Mouse (Mus musculus) forebrain, postnatal 0 days (tissue): ENCODE results near the gene Nr1i2. TPM values are rescaled to one million over a fixed set of nuclear protein-coding genes. Genes with fewer than 3 reads are reported as not detected.

Experiments used
- ATAC-seq: fragments of 200-750 bp; cut with Nextera tagmentation; 2 replicates; pipeline ENCODE4 v1.8.0; 2017; ENCODE audit warnings: mild to moderate bottlenecking, moderate library complexity
- DNase-seq: peaks from one replicate; pipeline ENCODE4 v3.0.0-alpha.2; 2015
- H3K27ac ChIP-seq: fragments of 300-500 bp; sonication (generic); 2 replicates; pipeline ENCODE4 v1.5.1; 2014; ENCODE audit warnings: low read depth, mild to moderate bottlenecking, antibody characterized with exemption, low read length, moderate library complexity, mixed read lengths
- H3K27me3 ChIP-seq: fragments of 300-500 bp; sonication (generic); 2 replicates; pipeline ENCODE4 v1.6.1; 2014; ENCODE audit warnings: mild to moderate bottlenecking, low read length, mixed read lengths; ENCODE audit not compliant: insufficient read depth
- H3K36me3 ChIP-seq: fragments of 300-500 bp; sonication (generic); 2 replicates; pipeline ENCODE4 v1.6.1; 2014; ENCODE audit warnings: mild to moderate bottlenecking, moderate library complexity; ENCODE audit not compliant: insufficient read depth
- H3K4me1 ChIP-seq: fragments of 300-500 bp; sonication (generic); 2 replicates; pipeline ENCODE4 v1.6.1; 2014; ENCODE audit warnings: antibody characterized with exemption; ENCODE audit not compliant: insufficient read depth
- H3K4me2 ChIP-seq: fragments of 300-500 bp; sonication (generic); 2 replicates; pipeline ENCODE4 v1.6.1; 2014; ENCODE audit warnings: low read depth, mild to moderate bottlenecking, moderate library complexity
- H3K4me3 ChIP-seq: fragments of 300-500 bp; sonication (generic); 2 replicates; pipeline ENCODE4 v1.5.1; 2014; ENCODE audit warnings: low read depth, low read length, mixed read lengths
- H3K9ac ChIP-seq: fragments of 300-500 bp; sonication (generic); 2 replicates; pipeline ENCODE4 v1.6.1; 2014; ENCODE audit warnings: mild to moderate bottlenecking
- H3K9me3 ChIP-seq: fragments of 300-500 bp; sonication (generic); 2 replicates; pipeline ENCODE4 v1.6.1; 2016; ENCODE audit warnings: low read length
- CTCF ChIP-seq: sonication (generic); IDR thresholded peaks from 2 replicates; pipeline ENCODE4 v1.5.1; 2016; ENCODE audit warnings: antibody characterized with exemption, control low read depth, low read depth
- WGBS: fragments of 180-500 bp; shearing (Covaris S2); extraction: QIAGEN DNeasy Blood & Tissue Kit; methylation state at CpG from one replicate; pipeline ENCODE4 v1.1.7; 2014; 5-methylcytosine and 5-hydroxymethylcytosine counted together
- polyA plus RNA-seq: library from polyadenylated mRNA; unstranded; fragments of >200 nt; fragmentation: Nextera tagmentation; extraction: Ambion mirVana; gene quantifications from 2 replicates; pipeline ENCODE4 v1.2.1, GENCODE M21; 2015
- total RNA-seq: library from RNA; depleted of rRNA; stranded (reverse); fragments of >200 nt; gene quantifications from 2 replicates; pipeline ENCODE4 v1.2.3, GENCODE M21; 2014

Nr1i2 gene
- total and polyA plus RNA-seq, 2 experiments from 2014 or later, result not detected

DNA sequence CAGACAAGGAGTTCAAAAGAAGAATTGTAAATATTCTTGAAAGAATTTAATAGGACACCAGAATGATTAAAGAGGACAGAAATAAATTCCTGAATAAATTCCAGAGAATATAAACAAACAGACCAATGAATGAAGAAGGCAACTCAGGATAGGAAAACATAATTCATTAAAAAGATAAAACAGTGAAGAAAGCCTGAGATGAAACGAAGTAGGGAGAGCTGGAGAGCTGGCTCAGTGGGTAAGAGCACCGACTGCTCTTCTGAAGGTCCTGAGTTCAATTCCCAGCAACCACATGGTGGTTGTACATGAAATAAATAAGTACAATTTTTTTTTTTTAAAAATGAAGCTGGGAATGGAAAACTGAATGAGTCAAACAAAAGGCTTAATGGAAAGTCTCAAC lies 19.9 kb downstream of the Nr1i2 start:
- H3K4me2 ChIP-seq, result no peak overlapping the region
- no peak for TF ChIP-seq CTCF
- no peaks in the 10 kb centered on the region for H3K9me3 ChIP-seq
- no peaks in the 10 kb centered on the region for H3K36me3 ChIP-seq
- no peak overlapping the region for H3K9ac ChIP-seq
- H3K27me3 ChIP-seq, result no peaks in the 10 kb centered on the region
- ATAC-seq (no peak), DNase-seq (no peak)
- H3K4me1 ChIP-seq, result no peaks in the 10 kb centered on the region
- no peak overlapping the region for H3K4me3 ChIP-seq
- 84% methylated on average over 2 of the region's 2 CpGs for WGBS
- no peak overlapping the region for H3K27ac ChIP-seq

DNA sequence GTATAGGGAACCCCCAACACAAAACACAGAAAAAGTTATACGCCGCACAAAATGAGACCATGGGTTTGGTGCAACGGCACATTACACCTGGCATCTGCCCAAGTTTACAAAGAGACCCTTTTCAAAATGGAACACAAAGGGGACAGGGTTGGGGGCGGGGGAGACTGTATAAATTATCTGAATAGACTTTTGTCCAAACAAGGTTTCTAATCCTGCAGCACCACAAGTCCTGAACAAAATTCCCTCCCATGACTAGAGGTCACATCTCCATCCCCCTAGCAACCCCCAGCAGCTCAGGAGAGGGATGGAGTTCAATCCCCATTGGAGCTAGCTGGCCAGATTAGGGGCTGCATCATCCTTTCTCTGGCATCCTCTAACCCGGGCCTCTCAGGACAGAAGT lies 22.1 kb downstream of the Nr1i2 start:
- Histone ChIP-seq H3K27me3 (no peaks in the 10 kb centered on the region), H3K27ac (no peak overlapping the region), H3K4me1 (no peaks in the 10 kb centered on the region), H3K4me2 (no peak overlapping the region), H3K36me3 (no peaks in the 10 kb centered on the region), H3K9ac (no peak overlapping the region), H3K9me3 (no peaks in the 10 kb centered on the region), H3K4me3 (no peak overlapping the region)
- 11% methylated on average over 5 of the region's 5 CpGs for WGBS
- no peak for ATAC-seq
- peak; percentile 16 for DNase-seq
- no peak for TF ChIP-seq CTCF

GRCm38 (mm10) chr16:38271601-38272000 lies 23.0 kb downstream of the Nr1i2 start:
- Histone ChIP-seq H3K4me3 (no peak overlapping the region), H3K4me1 (no peaks in the 10 kb centered on the region), H3K9ac (no peak overlapping the region), H3K36me3 (no peaks in the 10 kb centered on the region), H3K9me3 (no peaks in the 10 kb centered on the region), H3K27ac (no peak overlapping the region), H3K27me3 (no peaks in the 10 kb centered on the region), H3K4me2 (no peak overlapping the region)
- no peak for TF ChIP-seq CTCF
- WGBS, result 87% methylated on average over 3 of the region's 3 CpGs
- DNase-seq (no peak), ATAC-seq (no peak)

GRCm38 (mm10) chr16:38255927-38256326 lies 38.7 kb downstream of the Nr1i2 start:
- WGBS, result 94% methylated on average over 9 of the region's 9 CpGs
- Histone ChIP-seq H3K9me3 (no peaks in the 10 kb centered on the region), H3K4me2 (no peak overlapping the region), H3K27me3 (no peaks in the 10 kb centered on the region), H3K36me3 (no peaks in the 10 kb centered on the region), H3K9ac (no peak overlapping the region), H3K27ac (no peak overlapping the region), H3K4me1 (no peaks in the 10 kb centered on the region), H3K4me3 (no peak overlapping the region)
- DNase-seq, result no peak
- ATAC-seq, result no peak
- no peak for TF ChIP-seq CTCF

GRCm38 (mm10) chr16:38255107-38255506 lies 39.5 kb downstream of the Nr1i2 start:
- H3K36me3 ChIP-seq, result no peaks in the 10 kb centered on the region
- H3K4me1 ChIP-seq, result no peaks in the 10 kb centered on the region
- 83% methylated on average over 4 of the region's 4 CpGs for WGBS
- no peak overlapping the region for H3K4me2 ChIP-seq
- H3K4me3 ChIP-seq, result no peak overlapping the region
- no peaks in the 10 kb centered on the region for H3K27me3 ChIP-seq
- ATAC-seq (no peak), DNase-seq (no peak)
- no peak overlapping the region for H3K9ac ChIP-seq
- TF ChIP-seq CTCF, result peak; percentile 23; the same call in 1 of the 2 replicates
- no peaks in the 10 kb centered on the region for H3K9me3 ChIP-seq
- no peak overlapping the region for H3K27ac ChIP-seq

- Histone ChIP-seq H3K9me3 (no peaks in the 10 kb centered on the region), H3K4me1 (no peaks in the 10 kb centered on the region), H3K27ac (no peak overlapping the region), H3K4me2 (no peak overlapping the region), H3K9ac (no peak overlapping the region), H3K36me3 (no peaks in the 10 kb centered on the region), H3K27me3 (no peaks in the 10 kb centered on the region), H3K4me3 (no peak overlapping the region)
- TF ChIP-seq CTCF, result no peak
- WGBS, result 83% methylated on average over 14 of the region's 14 CpGs
- ATAC-seq (no peak), DNase-seq (no peak)
Measured at GRCm38 (mm10) chr16:38254001-38254400, 40.6 kb downstream of the Nr1i2 start.

GRCm38 (mm10) chr16:38250467-38250866 lies 44.2 kb downstream of the Nr1i2 start:
- no peak for ATAC-seq

More at GRCm38 (mm10) chr16:38250467-38250866, 44.2 kb downstream of the Nr1i2 start:
- no peak overlapping the region for H3K27ac ChIP-seq
- no peak for DNase-seq
- WGBS, result 93% methylated on average over 6 of the region's 6 CpGs
- H3K36me3 ChIP-seq, result no peaks in the 10 kb centered on the region
- no peak for TF ChIP-seq CTCF
- H3K4me3 ChIP-seq, result no peak overlapping the region
- H3K4me1 ChIP-seq, result no peaks in the 10 kb centered on the region
- no peaks in the 10 kb centered on the region for H3K9me3 ChIP-seq
- H3K9ac ChIP-seq, result no peak overlapping the region
- no peaks in the 10 kb centered on the region for H3K27me3 ChIP-seq
- no peak overlapping the region for H3K4me2 ChIP-seq
